Mouse (Mus musculus): ENCODE results near the gene Rtkn2.

DNA sequence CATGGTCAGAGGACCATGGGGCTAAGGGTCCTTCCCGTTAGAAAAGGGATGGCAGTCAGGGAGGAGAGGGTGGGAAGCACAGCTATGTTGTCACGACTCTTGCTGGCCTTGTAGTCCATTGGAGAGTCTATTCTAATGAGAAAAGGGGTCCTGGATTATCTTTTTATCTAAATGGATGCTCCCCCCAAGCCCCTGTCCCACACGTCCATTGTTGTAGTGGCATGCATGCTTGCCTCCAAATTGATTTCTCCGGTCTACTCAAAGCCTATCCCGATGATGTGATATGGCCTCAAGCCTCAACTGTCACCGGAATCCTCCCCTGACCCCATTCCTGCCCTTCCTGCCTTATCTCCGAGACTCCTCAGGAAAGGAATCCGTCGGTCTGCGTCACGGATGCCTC is 111.6 kb downstream of the Rtkn2 start:
- TF ChIP-seq TAL1 (IDR thresholded peaks at IDR 0.05; ENCODE audit: low read length), result no peak
- TF ChIP-seq GATA1 (IDR thresholded peaks at IDR 0.05; ENCODE audit: low read length), result no peak

Measured in erythroblast, embryonic 14.5 days (primary cell).